In genomic region chr13:17028595-17028994, GRCm38 (mm10) we compare ENCODE assay signal across 9 mouse cellular contexts.
A peak's percentile ranks its signal among the peaks of the same experiment; 100 is the strongest.
DNase-seq lines count a peak whose midpoint lies in the region; ATAC-seq lines count a peak whose summit lies in the region.
"Had no signal": no experiment of that assay in that cellular context is flagged by ENCODE, and none has a peak within 500 bp of the region (broad histone marks: within the 10 kb centered on the region; RNA-seq: fewer than 3 reads in every experiment).

No protein-coding gene starts in this region.

- peaks cover 21% of the 10 kb centered on the region for H3K4me1 ChIP-seq in liver, embryonic 16.5 days (ENCODE audit: control insufficient read depth, low read depth, low read length)
- H3K4me1 ChIP-seq: heart, embryonic 13.5 days had no signal

- peak overlapping the region; percentile 65 for H3K4me2 ChIP-seq in liver, embryonic 16.5 days (ENCODE audit: low read depth, low read length)
- H3K4me2 ChIP-seq: heart, embryonic 13.5 days had no signal

- DNase-seq in B cell, adult 2 months, result peak; percentile 5 to 16
- peak; percentile 5 for DNase-seq in MN1 (ENCODE audit: low spot score)
- DNase-seq in cerebellum, postnatal 10 days, result peak; percentile 77 to 83
- DNase-seq in gastrocnemius, postnatal 25 days, result peak; percentile 5
- DNase-seq in kidney, postnatal 4 days, result peak; percentile 65 to 72
- peak; percentile 16 for DNase-seq in ovary, postnatal 36 days (ENCODE audit: low spot score)
- DNase-seq in thymus, postnatal 14 days, result peak; percentile 71

- H3K36me3 ChIP-seq in liver, embryonic 16.5 days (ENCODE audit: control insufficient read depth, insufficient read depth), result no peaks in the 10 kb centered on the region
- H3K36me3 ChIP-seq: heart, embryonic 13.5 days had no signal

- peak; percentile 68 for ATAC-seq in liver, embryonic 16.5 days (ENCODE audit: low read depth)

- no peaks in the 10 kb centered on the region for H3K27me3 ChIP-seq in liver, embryonic 16.5 days (ENCODE audit: control insufficient read depth, insufficient read depth, low read depth, low read length)
- H3K27me3 ChIP-seq: heart, embryonic 13.5 days had no signal

- H3K9ac ChIP-seq in liver, embryonic 16.5 days (ENCODE audit: low read depth, low read length), result peak overlapping the region; percentile 47; the same call in 1 of the 2 replicates
- H3K9ac ChIP-seq: heart, embryonic 13.5 days had no signal

- H3K27ac ChIP-seq in liver, embryonic 16.5 days (ENCODE audit: low read length), result peak overlapping the region; percentile 94
- H3K27ac ChIP-seq: heart, embryonic 13.5 days had no signal

- no peak overlapping the region for H3K4me3 ChIP-seq in liver, embryonic 16.5 days (ENCODE audit: low read depth, low read length)
- H3K4me3 ChIP-seq: heart, embryonic 13.5 days had no signal

- H3K9me3 ChIP-seq in liver, embryonic 16.5 days (replicated peaks; ENCODE audit: control insufficient read depth, low read length), result no peaks in the 10 kb centered on the region
- H3K9me3 ChIP-seq: heart, embryonic 13.5 days had no signal

- 7% methylated on average over 3 of the region's 3 CpGs for WGBS in liver, embryonic 16.5 days (ENCODE audit: insufficient replicate concordance)

Comparison
In these comparisons a context has a peak if more than half of its experiments do, and no peak if none do; other contexts are left out.
1. DNase-seq: peak in every context shown above with its lines; median percentile 80 in cerebellum, postnatal 10 days; 71 in thymus, postnatal 14 days; 68 in kidney, postnatal 4 days; 16 in ovary, postnatal 36 days; 10 in B cell, adult 2 months; 5 in MN1; 5 in gastrocnemius, postnatal 25 days.